Mouse (Mus musculus): ENCODE measurements around the gene Osr1.

- TF ChIP-seq CTCF (IDR thresholded peaks at IDR 0.05; ENCODE audit: control insufficient read depth, insufficient read depth, low read length) (no peak), POLR2A (IDR thresholded peaks at IDR 0.05; ENCODE audit: borderline replicate concordance, control insufficient read depth, low read depth, low read length) (no peak)
These were observed 1.5 kb downstream of the Osr1 start for GRCm38 (mm10) chr12:9571276-9571940.

All from bone marrow, adult 2 months (tissue).